Mouse (Mus musculus): ENCODE measurements around the gene Clcn7. TPM values are rescaled to one million over a fixed set of nuclear protein-coding genes. Genes with fewer than 3 reads are reported as not detected.
A peak's percentile ranks its signal among the peaks of the same experiment; 100 is the strongest.

The Clcn7 gene
- polyA plus RNA-seq, 1 experiment from 2014 or later: 28.9 TPM

DNA sequence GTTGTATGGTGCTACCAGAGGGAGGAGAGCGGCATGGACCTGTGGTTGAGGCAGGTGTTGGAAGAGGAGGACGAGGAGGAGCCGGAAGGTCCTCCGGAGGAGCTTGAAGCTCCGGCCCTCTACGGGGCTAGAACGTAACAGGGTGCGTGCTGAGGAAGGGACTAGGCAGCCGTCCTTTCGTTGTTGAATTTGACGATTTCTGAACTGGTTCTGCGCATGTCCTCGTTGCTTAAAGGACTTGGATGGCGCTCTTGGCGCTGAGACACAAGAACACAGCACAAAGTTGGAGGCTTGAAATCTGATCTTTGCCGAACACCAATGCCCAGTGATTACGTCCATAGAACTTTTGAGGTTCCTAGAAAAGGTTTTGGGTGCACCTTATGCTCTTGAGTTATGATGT is 51.8 kb downstream of the Clcn7 start:
- ATAC-seq: peak; percentile 16; the same call in 1 of the 2 replicates

DNA sequence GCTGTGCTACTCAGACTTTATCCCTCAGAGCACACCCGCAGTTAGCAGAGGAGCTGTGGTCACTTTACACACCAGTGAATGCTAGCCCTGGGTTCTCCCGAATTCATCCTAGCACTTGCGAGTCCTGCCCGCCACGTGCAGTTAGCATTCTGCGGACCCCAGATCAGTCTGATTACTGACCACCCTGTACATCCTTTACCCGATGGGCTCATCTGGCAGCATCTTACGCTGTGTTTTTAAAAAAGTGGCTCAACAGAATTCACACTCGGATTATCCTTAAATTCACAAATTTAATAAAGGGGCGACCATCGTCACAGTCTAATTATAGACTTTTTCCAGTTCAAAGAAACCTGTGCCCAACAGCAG is 54.6 kb downstream of the Clcn7 start:
- H3K4me2 ChIP-seq (ENCODE audit: low read length): peak overlapping the region; percentile 93
- WGBS: 7% methylated on average over 11 of the region's 11 CpGs
- no peak for ATAC-seq

More for the DNA sequence above, 51.8 kb downstream of the Clcn7 start:
- H3K4me2 ChIP-seq (ENCODE audit: low read length): peak overlapping the region; percentile 99
- H3K36me3 ChIP-seq (ENCODE audit: control insufficient read depth, insufficient read depth, low read length): 0 out of 2 replicates have a peak, but pooled peaks cover 2% of the 10 kb centered on the region
- peak overlapping the region; percentile 90 for H3K4me3 ChIP-seq (ENCODE audit: low read length)
- peak overlapping the region; percentile 92 for H3K9ac ChIP-seq (ENCODE audit: low read depth, low read length)
- H3K9me3 ChIP-seq (ENCODE audit: control insufficient read depth, low read length): no peaks in the 10 kb centered on the region
- peaks cover 34% of the 10 kb centered on the region for H3K4me1 ChIP-seq (ENCODE audit: control insufficient read depth, insufficient read depth, low read depth, low read length)
- 9% methylated on average over 17 of the region's 17 CpGs for WGBS
- peak overlapping the region; percentile 71 for H3K27ac ChIP-seq (ENCODE audit: low read depth, low read length)
- peaks cover 5% of the 10 kb centered on the region for H3K27me3 ChIP-seq (replicated peaks; ENCODE audit: control insufficient read depth, insufficient read depth, low read length)

DNA sequence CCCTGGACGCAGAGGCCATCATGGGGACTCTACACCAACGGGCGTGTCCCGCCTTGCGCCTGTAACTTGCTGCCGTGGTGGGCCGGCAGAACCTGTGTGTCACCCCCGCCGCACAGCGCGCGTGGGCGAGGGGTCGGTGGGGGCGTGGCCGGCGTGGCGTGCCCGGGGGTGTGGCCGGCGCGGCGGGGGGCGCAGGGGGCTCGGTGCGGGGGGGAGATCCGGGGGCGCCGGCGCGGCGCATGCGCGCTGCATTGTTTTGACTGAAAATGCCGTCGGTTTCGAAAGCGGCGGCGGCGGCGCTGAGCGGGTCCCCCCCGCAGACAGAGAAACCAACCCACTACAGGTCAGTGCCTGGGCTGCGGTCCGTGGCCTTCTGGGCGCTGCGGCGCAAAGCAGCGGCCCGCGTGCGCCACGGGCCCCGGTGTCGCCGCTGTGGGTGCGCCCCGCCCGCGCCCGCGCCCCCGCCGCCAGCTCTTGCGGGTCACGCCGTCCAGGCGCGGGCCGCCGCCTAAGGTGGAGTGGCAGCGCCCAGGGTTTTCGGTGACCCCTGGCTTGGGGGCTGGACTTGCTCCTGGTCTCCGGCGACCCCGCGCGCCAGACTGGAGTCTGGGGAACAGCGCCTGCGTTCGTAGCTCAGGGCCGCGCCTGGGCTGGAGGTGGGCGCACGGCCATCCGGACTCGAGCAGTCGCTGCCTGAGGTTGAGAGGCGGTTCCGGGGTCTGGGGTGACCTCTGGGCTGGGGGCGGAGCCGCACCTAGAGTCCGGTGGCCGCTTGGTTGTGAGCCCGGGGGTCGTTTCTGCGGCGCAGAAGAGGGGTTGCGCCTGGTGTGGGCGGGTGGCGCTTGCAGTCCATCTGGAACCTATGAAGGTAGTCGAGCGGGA is 55.2 kb downstream of the Clcn7 start, which contains the start of gene Unkl:
Gene Unkl, plus strand, starts transcription at position 248 of the 882 bp plus-strand sequence.
- Histone ChIP-seq H3K9me3 (ENCODE audit: control insufficient read depth, low read length) (no peaks in the 10 kb centered on the region), H3K9ac (ENCODE audit: low read depth, low read length) (peak within 1 kb of the TSS; percentile 92), H3K4me1 (ENCODE audit: control insufficient read depth, insufficient read depth, low read depth, low read length) (peaks cover 35% of the 10 kb centered on the region), H3K36me3 (ENCODE audit: control insufficient read depth, insufficient read depth, low read length) (peaks cover 6% of the 10 kb centered on the region; the same call in 1 of the 2 replicates), H3K27ac (ENCODE audit: low read depth, low read length) (peak within 1 kb of the TSS; percentile 78), H3K27me3 (replicated peaks; ENCODE audit: control insufficient read depth, insufficient read depth, low read length) (no peaks in the 10 kb centered on the region), H3K4me2 (ENCODE audit: low read length) (peak within 1 kb of the TSS; percentile 93), H3K4me3 (ENCODE audit: low read length) (peak within 1 kb of the TSS; percentile 98)
- under 1% methylated on average over 85 of the region's 104 CpGs for WGBS
- peak; percentile 43 for ATAC-seq

More for the DNA sequence above, 54.6 kb downstream of the Clcn7 start:
- peaks cover 6% of the 10 kb centered on the region; the same call in 1 of the 2 replicates for H3K36me3 ChIP-seq (ENCODE audit: control insufficient read depth, insufficient read depth, low read length)
- peak overlapping the region; percentile 92 for H3K9ac ChIP-seq (ENCODE audit: low read depth, low read length)
- peaks cover 36% of the 10 kb centered on the region for H3K4me1 ChIP-seq (ENCODE audit: control insufficient read depth, insufficient read depth, low read depth, low read length)
- peak overlapping the region; percentile 98 for H3K4me3 ChIP-seq (ENCODE audit: low read length)
- H3K27ac ChIP-seq (ENCODE audit: low read depth, low read length): peak overlapping the region; percentile 78
- H3K9me3 ChIP-seq (ENCODE audit: control insufficient read depth, low read length): no peaks in the 10 kb centered on the region
- H3K27me3 ChIP-seq (replicated peaks; ENCODE audit: control insufficient read depth, insufficient read depth, low read length): no peaks in the 10 kb centered on the region

- Histone ChIP-seq H3K9me3 (ENCODE audit: control insufficient read depth, low read length) (no peaks in the 10 kb centered on the region), H3K27ac (ENCODE audit: low read depth, low read length) (no peak overlapping the region), H3K4me1 (ENCODE audit: control insufficient read depth, insufficient read depth, low read depth, low read length) (peaks cover 31% of the 10 kb centered on the region), H3K36me3 (ENCODE audit: control insufficient read depth, insufficient read depth, low read length) (peaks cover 8% of the 10 kb centered on the region; the same call in 1 of the 2 replicates), H3K4me3 (ENCODE audit: low read length) (peak overlapping the region; percentile 98), H3K27me3 (replicated peaks; ENCODE audit: control insufficient read depth, insufficient read depth, low read length) (no peaks in the 10 kb centered on the region), H3K4me2 (ENCODE audit: low read length) (peak overlapping the region; percentile 93), H3K9ac (ENCODE audit: low read depth, low read length) (peak overlapping the region; percentile 92)
- ATAC-seq: no peak
- 2% methylated on average over 16 of the region's 16 CpGs for WGBS
These were observed 55.9 kb downstream of the Clcn7 start for GRCm38 (mm10) chr17:25189091-25189490.

DNA sequence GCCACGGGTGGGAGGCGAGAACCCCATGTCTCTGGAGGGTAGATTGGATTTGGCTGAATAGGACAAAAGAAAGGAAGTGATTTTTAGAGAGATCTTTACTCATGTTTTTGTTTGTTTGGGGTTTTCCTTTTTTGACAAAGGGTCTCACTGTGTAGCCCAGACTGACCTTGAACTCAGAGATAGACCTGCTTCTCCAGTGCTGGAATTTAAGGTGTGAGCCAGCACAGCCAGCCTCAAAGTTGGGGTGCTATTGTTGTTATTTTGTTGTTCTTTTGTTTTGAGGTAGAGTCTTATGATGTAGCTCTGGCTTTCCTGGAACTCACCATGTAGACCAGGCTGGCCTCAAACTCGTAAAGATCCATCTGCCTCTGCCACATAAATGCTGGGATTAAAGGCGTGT is 69.2 kb downstream of the Clcn7 start:
- H3K27me3 ChIP-seq (replicated peaks; ENCODE audit: control insufficient read depth, insufficient read depth, low read length): no peaks in the 10 kb centered on the region
- 92% methylated on average over 4 of the region's 4 CpGs for WGBS

DNA sequence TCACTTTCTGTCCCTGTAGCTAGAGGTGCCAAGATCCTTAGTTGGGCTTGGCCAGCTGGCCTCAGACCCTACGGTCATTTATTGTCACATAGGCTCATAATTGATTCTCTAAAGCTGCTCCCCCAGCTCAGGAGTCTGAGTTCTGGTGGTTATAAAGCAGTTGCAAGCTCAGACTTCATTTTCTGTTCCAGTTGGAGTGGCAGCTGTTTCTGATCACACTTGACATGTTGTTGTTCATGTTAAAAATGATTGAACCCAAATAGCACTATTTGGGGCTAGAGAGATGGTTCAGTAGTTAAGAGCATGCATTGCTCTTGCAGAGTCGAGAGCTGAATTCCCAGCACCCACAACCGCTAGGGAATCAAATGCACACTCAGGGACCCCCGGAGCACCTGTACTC is 76.8 kb downstream of the Clcn7 start:
- no peaks in the 10 kb centered on the region for H3K27me3 ChIP-seq (replicated peaks; ENCODE audit: control insufficient read depth, insufficient read depth, low read length)
- H3K36me3 ChIP-seq (ENCODE audit: control insufficient read depth, insufficient read depth, low read length): peaks cover 54% of the 10 kb centered on the region
- WGBS: 91% methylated on average over 4 of the region's 4 CpGs
- no peak overlapping the region for H3K27ac ChIP-seq (ENCODE audit: low read depth, low read length)
- H3K9me3 ChIP-seq (ENCODE audit: control insufficient read depth, low read length): no peaks in the 10 kb centered on the region
- H3K9ac ChIP-seq (ENCODE audit: low read depth, low read length): no peak overlapping the region
- no peaks in the 10 kb centered on the region for H3K4me1 ChIP-seq (ENCODE audit: control insufficient read depth, insufficient read depth, low read depth, low read length)
- H3K4me2 ChIP-seq (ENCODE audit: low read length): no peak overlapping the region
- H3K4me3 ChIP-seq (ENCODE audit: low read length): no peak overlapping the region
- no peak for ATAC-seq

More for the DNA sequence above, 69.2 kb downstream of the Clcn7 start:
- H3K36me3 ChIP-seq (ENCODE audit: control insufficient read depth, insufficient read depth, low read length): peaks cover 39% of the 10 kb centered on the region
- H3K9ac ChIP-seq (ENCODE audit: low read depth, low read length): no peak overlapping the region
- no peak overlapping the region for H3K4me2 ChIP-seq (ENCODE audit: low read length)
- no peak overlapping the region for H3K27ac ChIP-seq (ENCODE audit: low read depth, low read length)
- no peak for ATAC-seq
- no peak overlapping the region for H3K4me3 ChIP-seq (ENCODE audit: low read length)
- H3K4me1 ChIP-seq (ENCODE audit: control insufficient read depth, insufficient read depth, low read depth, low read length): no peaks in the 10 kb centered on the region
- no peaks in the 10 kb centered on the region for H3K9me3 ChIP-seq (ENCODE audit: control insufficient read depth, low read length)

DNA sequence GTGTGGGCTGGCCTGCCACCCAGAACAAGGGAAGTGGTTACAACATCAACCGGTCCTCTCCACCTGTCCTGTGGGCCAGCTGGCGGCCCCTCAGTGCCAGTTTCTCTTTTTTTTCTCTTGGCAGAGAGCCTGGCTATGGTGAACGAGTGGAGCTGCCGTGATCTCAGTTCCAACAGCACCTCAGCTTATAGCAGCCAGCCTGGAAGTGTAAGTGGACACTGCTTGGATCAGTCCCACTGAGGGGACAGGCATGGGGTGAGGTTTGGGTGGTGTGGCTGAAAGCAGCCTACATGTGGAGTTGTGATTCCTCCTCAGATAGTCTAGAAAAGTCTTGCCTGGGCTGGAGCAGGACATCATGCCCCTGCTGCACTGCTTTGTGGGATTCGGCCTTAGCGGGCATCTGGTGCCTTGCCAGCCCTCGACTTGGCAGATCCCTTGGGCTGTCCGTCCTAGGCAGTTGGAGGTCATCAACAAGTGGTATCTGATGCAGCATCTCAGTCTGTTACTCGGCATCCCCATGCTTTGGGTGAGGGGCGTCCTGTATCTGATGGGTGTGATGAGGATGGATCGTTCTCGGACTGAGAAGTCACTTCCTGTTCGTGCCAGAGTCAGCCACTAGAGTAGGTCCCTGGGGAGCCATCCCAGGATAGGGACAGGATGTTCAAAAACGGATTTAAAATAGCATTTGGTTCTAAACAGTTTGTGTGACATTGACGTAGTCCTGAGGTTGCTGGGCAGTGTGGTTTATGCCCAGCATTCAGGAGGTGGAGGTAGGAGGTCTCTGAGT is 77.7 kb downstream of the Clcn7 start:
- H3K27ac ChIP-seq (ENCODE audit: low read depth, low read length): no peak overlapping the region
- H3K27me3 ChIP-seq (replicated peaks; ENCODE audit: control insufficient read depth, insufficient read depth, low read length): no peaks in the 10 kb centered on the region
- 85% methylated on average over 15 of the region's 15 CpGs for WGBS
- peaks cover 52% of the 10 kb centered on the region for H3K36me3 ChIP-seq (ENCODE audit: control insufficient read depth, insufficient read depth, low read length)
- H3K4me3 ChIP-seq (ENCODE audit: low read length): no peak overlapping the region
- ATAC-seq: no peak
- no peak overlapping the region for H3K4me2 ChIP-seq (ENCODE audit: low read length)
- no peaks in the 10 kb centered on the region for H3K9me3 ChIP-seq (ENCODE audit: control insufficient read depth, low read length)
- no peaks in the 10 kb centered on the region for H3K4me1 ChIP-seq (ENCODE audit: control insufficient read depth, insufficient read depth, low read depth, low read length)
- H3K9ac ChIP-seq (ENCODE audit: low read depth, low read length): no peak overlapping the region

GRCm38 (mm10) chr17:25211705-25212104 is 78.5 kb downstream of the Clcn7 start:
- no peaks in the 10 kb centered on the region for H3K27me3 ChIP-seq (replicated peaks; ENCODE audit: control insufficient read depth, insufficient read depth, low read length)
- peaks cover 51% of the 10 kb centered on the region for H3K36me3 ChIP-seq (ENCODE audit: control insufficient read depth, insufficient read depth, low read length)
- no peak overlapping the region for H3K4me2 ChIP-seq (ENCODE audit: low read length)
- no peak for ATAC-seq
- H3K9me3 ChIP-seq (ENCODE audit: control insufficient read depth, low read length): no peaks in the 10 kb centered on the region
- no peak overlapping the region for H3K27ac ChIP-seq (ENCODE audit: low read depth, low read length)
- H3K9ac ChIP-seq (ENCODE audit: low read depth, low read length): no peak overlapping the region
- 94% methylated on average over 4 of the region's 4 CpGs for WGBS
- no peak overlapping the region for H3K4me3 ChIP-seq (ENCODE audit: low read length)
- H3K4me1 ChIP-seq (ENCODE audit: control insufficient read depth, insufficient read depth, low read depth, low read length): no peaks in the 10 kb centered on the region

Measured in hindbrain, embryonic 16.5 days (tissue).